ENCODE assay signal across 8 mouse cellular contexts in the genomic region with DNA sequence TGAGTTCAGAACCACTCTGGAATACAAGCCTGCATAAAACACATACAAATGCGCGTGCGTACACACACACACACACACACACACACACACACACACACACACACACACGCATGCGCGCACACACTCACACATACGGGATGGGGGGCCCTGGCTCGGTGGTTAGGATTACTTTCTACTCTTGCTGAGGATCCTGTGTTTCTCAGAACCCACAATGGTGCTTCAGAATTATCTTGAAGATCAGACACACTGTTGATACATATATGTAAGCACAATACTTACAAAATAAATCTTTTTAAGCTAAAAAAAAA. TPM values are rescaled to one million over a fixed set of nuclear protein-coding genes. Genes with fewer than 3 reads are reported as not detected.
DNase-seq lines count a peak whose midpoint lies in the region; ATAC-seq and TF ChIP-seq lines count a peak whose summit lies in the region.

No protein-coding gene starts in this region.

- WGBS in heart, embryonic 14.5 days = 79% methylated on average over 8 of the region's 8 CpGs
- 79% methylated on average over 8 of the region's 8 CpGs for WGBS in forebrain, embryonic 15.5 days
- WGBS in liver, embryonic 16.5 days (ENCODE audit: insufficient replicate concordance) = 81% methylated on average over 8 of the region's 8 CpGs

- peak overlapping the region; percentile 80 for H3K4me2 ChIP-seq in heart, embryonic 14.5 days (ENCODE audit: low read length)
- H3K4me2 ChIP-seq in forebrain, embryonic 15.5 days (replicated peaks) = peak overlapping the region; percentile 38
- peak overlapping the region; percentile 93 for H3K4me2 ChIP-seq in liver, embryonic 16.5 days (ENCODE audit: low read depth, low read length)

- H3K36me3 ChIP-seq in heart, embryonic 14.5 days (ENCODE audit: control insufficient read depth, insufficient read depth, low read length) = peaks cover 14% of the 10 kb centered on the region; the same call in 1 of the 2 replicates
- no peaks in the 10 kb centered on the region; the same call in 1 of the 2 replicates for H3K36me3 ChIP-seq in ES-Bruce4 (ENCODE audit: control insufficient read depth, insufficient read depth, low read length, poor library complexity, severe bottlenecking)
- 0 out of 2 replicates have a peak, but pooled peaks cover 3% of the 10 kb centered on the region for H3K36me3 ChIP-seq in forebrain, embryonic 15.5 days
- H3K36me3 ChIP-seq in liver, embryonic 16.5 days (ENCODE audit: control insufficient read depth, insufficient read depth) = 0 out of 2 replicates have a peak, but pooled peaks cover 2% of the 10 kb centered on the region

- TF ChIP-seq EP300 in ES-Bruce4 (IDR thresholded peaks at IDR 0.05; ENCODE audit: insufficient read depth, low read depth, low read length) = no peak

- intact Hi-C loops in heart, postnatal 36 days (cut with DNase I) = loop anchor here (5.0 kb wide), 1 partner anchor 185 kb away; no protein-coding TSS in a partner anchor

- no peaks in the 10 kb centered on the region for H3K27me3 ChIP-seq in heart, embryonic 14.5 days (ENCODE audit: control insufficient read depth, insufficient read depth, low read length)
- no peaks in the 10 kb centered on the region for H3K27me3 ChIP-seq in ES-Bruce4 (ENCODE audit: control insufficient read depth, insufficient read depth, low read length, poor library complexity, severe bottlenecking)
- no peaks in the 10 kb centered on the region for H3K27me3 ChIP-seq in forebrain, embryonic 15.5 days
- H3K27me3 ChIP-seq in liver, embryonic 16.5 days (ENCODE audit: control insufficient read depth, insufficient read depth, low read depth, low read length) = no peaks in the 10 kb centered on the region

- H3K4me1 ChIP-seq in heart, embryonic 14.5 days (ENCODE audit: control insufficient read depth in 2 of 2, insufficient read depth in 2 of 2, low read length in 2 of 2) = peaks cover 11 to 29% of the 10 kb centered on the region in 2 experiments
- H3K4me1 ChIP-seq in ES-Bruce4 (ENCODE audit: control insufficient read depth, insufficient read depth, low read length) = no peaks in the 10 kb centered on the region
- H3K4me1 ChIP-seq in forebrain, embryonic 15.5 days = peaks cover 24% of the 10 kb centered on the region
- peaks cover 29% of the 10 kb centered on the region for H3K4me1 ChIP-seq in liver, embryonic 16.5 days (ENCODE audit: control insufficient read depth, low read depth, low read length)

- no peak for TF ChIP-seq CTCF in ES-Bruce4 (IDR thresholded peaks at IDR 0.05; ENCODE audit: low read depth, low read length)

- DNase-seq in heart, postnatal 36 days = no peak
- no peak for DNase-seq in T-cell, adult 2 months (ENCODE audit: low spot score)
- no peak for DNase-seq in urinary bladder, postnatal 14 days (ENCODE audit: low spot score)
- DNase-seq in frontal cortex, postnatal 36 days (ENCODE audit: low spot score in 2 of 2) = no peak

- no peaks in the 10 kb centered on the region for H3K9me3 ChIP-seq in heart, embryonic 14.5 days (ENCODE audit: control insufficient read depth, low read length)
- no peaks in the 10 kb centered on the region for H3K9me3 ChIP-seq in ES-Bruce4 (replicated peaks; ENCODE audit: control insufficient read depth, insufficient read depth, low read length, poor library complexity, severe bottlenecking)
- H3K9me3 ChIP-seq in forebrain, embryonic 15.5 days = no peaks in the 10 kb centered on the region
- no peaks in the 10 kb centered on the region for H3K9me3 ChIP-seq in liver, embryonic 16.5 days (replicated peaks; ENCODE audit: control insufficient read depth, low read length)

- H3K9ac ChIP-seq in heart, embryonic 14.5 days (ENCODE audit: low read length) = no peak overlapping the region; the same call in 1 of the 2 replicates
- H3K9ac ChIP-seq in ES-Bruce4 (ENCODE audit: low read depth, poor library complexity, severe bottlenecking) = peak overlapping the region; percentile 12; the same call in 1 of the 2 replicates
- no peak overlapping the region for H3K9ac ChIP-seq in forebrain, embryonic 15.5 days (replicated peaks)
- peak overlapping the region; percentile 93 for H3K9ac ChIP-seq in liver, embryonic 16.5 days (ENCODE audit: low read depth, low read length)

- H3K4me3 ChIP-seq in heart, embryonic 14.5 days (ENCODE audit: control insufficient read depth in 1 of 2, insufficient read depth in 1 of 2, low read depth in 1 of 2, low read length in 2 of 2) = 0 out of 4 replicates have a peak overlapping the region, but pooled peaks of 1 of the 2 experiments have one; percentile 71
- peak overlapping the region; percentile 77 for H3K4me3 ChIP-seq in ES-Bruce4 (ENCODE audit: low read depth, low read length)
- peak overlapping the region; percentile 89; the same call in 1 of the 2 replicates for H3K4me3 ChIP-seq in forebrain, embryonic 15.5 days
- H3K4me3 ChIP-seq in liver, embryonic 16.5 days (ENCODE audit: low read depth, low read length) = peak overlapping the region; percentile 82

- TF ChIP-seq POLR2A in ES-Bruce4 (IDR thresholded peaks at IDR 0.05; ENCODE audit: insufficient read depth, low read length) = no peak

- H3K27ac ChIP-seq in heart, embryonic 14.5 days (replicated peaks in 1 of 2; ENCODE audit: control insufficient read depth in 1 of 2, insufficient read depth in 1 of 2, low read depth in 2 of 2, low read length in 2 of 2) = no peak overlapping the region
- H3K27ac ChIP-seq in ES-Bruce4 (ENCODE audit: insufficient read depth, low read length) = 0 out of 2 replicates have a peak overlapping the region, but pooled peaks have one; percentile 9
- 0 out of 2 replicates have a peak overlapping the region, but pooled peaks have one; percentile 20 for H3K27ac ChIP-seq in forebrain, embryonic 15.5 days (replicated peaks)
- peak overlapping the region; percentile 98 for H3K27ac ChIP-seq in liver, embryonic 16.5 days (ENCODE audit: low read length)

- ATAC-seq in heart, embryonic 14.5 days (ENCODE audit: insufficient number of reproducible peaks, insufficient read depth, low FRiP score, low read depth) = no peak
- ATAC-seq in forebrain, embryonic 15.5 days (replicated peaks) = no peak
- ATAC-seq in liver, embryonic 16.5 days (ENCODE audit: low read depth) = no peak

RNA-seq across cellular contexts. Expression of a gene that starts 0.7 kb away (rescaled TPM):
- polyA plus RNA-seq in heart, embryonic 14.5 days (2014; fragmentation: Nextera tagmentation; extraction: Ambion mirVana) = 113 and 114 TPM in 2 replicates
- total RNA-seq in heart, postnatal 36 days (2021) = 10 to 100 TPM; 84.8 to 97.5 TPM
- 87.0 and 95.0 TPM in 2 replicates for polyA plus RNA-seq in ES-Bruce4 (2011; ENCODE audit: insufficient read depth, insufficient read length, low read depth, missing spikeins)
- polyA plus RNA-seq in forebrain, embryonic 15.5 days (2015; fragmentation: Nextera tagmentation; extraction: Ambion mirVana) = 113 and 119 TPM in 2 replicates
- polyA plus RNA-seq in liver, embryonic 16.5 days (2015; fragmentation: Nextera tagmentation; extraction: Ambion mirVana) = 392 and 410 TPM in 2 replicates

RNA-seq across cellular contexts. Expression of a gene that starts 39.1 kb away (rescaled TPM):
- polyA plus RNA-seq in heart, embryonic 14.5 days (2014; fragmentation: Nextera tagmentation; extraction: Ambion mirVana) = 15.5 and 18.6 TPM in 2 replicates
- 10 to 100 TPM; 37.9 to 46.2 TPM for total RNA-seq in heart, postnatal 36 days (2021)
- 63.0 and 63.4 TPM in 2 replicates for polyA plus RNA-seq in ES-Bruce4 (2011; ENCODE audit: insufficient read depth, insufficient read length, low read depth, missing spikeins)
- 69.5 and 75.9 TPM in 2 replicates for polyA plus RNA-seq in forebrain, embryonic 15.5 days (2015; fragmentation: Nextera tagmentation; extraction: Ambion mirVana)
- polyA plus RNA-seq in liver, embryonic 16.5 days (2015; fragmentation: Nextera tagmentation; extraction: Ambion mirVana) = 1.8 and 2.3 TPM in 2 replicates

Comparison
In these comparisons a context has a peak if more than half of its experiments do, and no peak if none do; other contexts are left out.
1. H3K27ac ChIP-seq: peak in ES-Bruce4 (single experiment), forebrain, embryonic 15.5 days (single experiment) and liver, embryonic 16.5 days (single experiment); none in heart, embryonic 14.5 days (0 of 2).
2. H3K4me2 ChIP-seq: peak in every context shown above with its lines; median percentile 93 in liver, embryonic 16.5 days; 80 in heart, embryonic 14.5 days; 38 in forebrain, embryonic 15.5 days.
3. H3K9ac ChIP-seq: peak in ES-Bruce4 (single experiment) and liver, embryonic 16.5 days (single experiment); none in heart, embryonic 14.5 days (single experiment) and forebrain, embryonic 15.5 days (single experiment).